Mouse (Mus musculus) forebrain, embryonic 14.5 days (tissue): Measurements from ENCODE around the gene Lmx1a. TPM values are rescaled to one million over a fixed set of nuclear protein-coding genes. Genes with fewer than 3 reads are reported as not detected.

Experiments used
- ATAC-seq: fragments of 200-750 bp; cut with Nextera tagmentation; 2 replicates; pipeline ENCODE4 v1.8.0; 2017; ENCODE audit warnings: mild to moderate bottlenecking, moderate library complexity
- DNase-seq: peaks from one replicate; pipeline ENCODE4 v3.0.0-alpha.2; 2015; ENCODE audit warnings: low spot score
- H3K27ac ChIP-seq: fragments of 300-500 bp; sonication (generic); 2 replicates; pipeline ENCODE4 v1.5.1; 2014; ENCODE audit warnings: low read depth, mild to moderate bottlenecking, control low read depth, low read length, moderate library complexity
- H3K27me3 ChIP-seq: fragments of 300-500 bp; sonication (generic); replicated peaks from 2 replicates; pipeline ENCODE4 v1.6.1; 2014; ENCODE audit warnings: low read length, control low read depth, mixed read lengths; ENCODE audit not compliant: control insufficient read depth, insufficient read depth
- H3K36me3 ChIP-seq: fragments of 300-500 bp; sonication (generic); 2 replicates; pipeline ENCODE4 v1.6.1; 2014; ENCODE audit warnings: low read length, control low read depth; ENCODE audit not compliant: control insufficient read depth, insufficient read depth
- H3K4me1 ChIP-seq: fragments of 300-500 bp; sonication (generic); 2 replicates; pipeline ENCODE4 v1.6.1; 2014; ENCODE audit warnings: antibody characterized with exemption, low read length, control low read depth; ENCODE audit not compliant: control insufficient read depth, insufficient read depth
- H3K4me2 ChIP-seq: fragments of 300-500 bp; sonication (generic); 2 replicates; pipeline ENCODE4 v1.6.1; 2014; ENCODE audit warnings: mild to moderate bottlenecking, control low read depth, low read length
- H3K4me3 ChIP-seq: fragments of 300-500 bp; sonication (generic); 2 replicates; pipeline ENCODE4 v1.5.1; 2014; ENCODE audit warnings: low read depth, low read length, control low read depth
- H3K9ac ChIP-seq: fragments of 300-500 bp; sonication (generic); 2 replicates; pipeline ENCODE4 v1.6.1; 2014; ENCODE audit warnings: mild to moderate bottlenecking, low read length, control low read depth, moderate library complexity
- H3K9me3 ChIP-seq: fragments of 300-500 bp; sonication (generic); replicated peaks from 2 replicates; pipeline ENCODE4 v1.6.1; 2016; ENCODE audit warnings: low read length, control low read depth, mixed read lengths; ENCODE audit not compliant: control insufficient read depth
- WGBS: fragments of 180-500 bp; shearing (Covaris S2); extraction: QIAGEN DNeasy Blood & Tissue Kit; methylation state at CpG from one replicate; pipeline ENCODE4 v1.1.7; 2014; 5-methylcytosine and 5-hydroxymethylcytosine counted together
- polyA plus RNA-seq: library from polyadenylated mRNA; unstranded; fragments of >200 nt; fragmentation: Nextera tagmentation; extraction: Ambion mirVana; gene quantifications from 2 replicates; pipeline ENCODE4 v1.2.1, GENCODE M21; 2014

Lmx1a gene
- polyA plus RNA-seq, 1 experiment from 2014 or later = 2.8 TPM

GRCm38 (mm10) chr1:167754636-167755522, 65.8 kb downstream of the Lmx1a start:
- H3K27ac ChIP-seq = no peak overlapping the region
- peaks cover 12% of the 10 kb centered on the region for H3K4me1 ChIP-seq
- no peaks in the 10 kb centered on the region for H3K36me3 ChIP-seq
- no peak overlapping the region for H3K9ac ChIP-seq
- DNase-seq = no peak
- H3K4me2 ChIP-seq = no peak overlapping the region
- WGBS = 18% methylated on average over 14 of the region's 14 CpGs
- ATAC-seq = no peak
- H3K27me3 ChIP-seq = no peaks in the 10 kb centered on the region
- no peaks in the 10 kb centered on the region for H3K9me3 ChIP-seq
- no peak overlapping the region for H3K4me3 ChIP-seq

- DNase-seq = no peak
- WGBS = 84% methylated on average over 8 of the region's 8 CpGs
Observed at GRCm38 (mm10) chr1:167758208-167758607, 69.2 kb downstream of the Lmx1a start.

GRCm38 (mm10) chr1:167760307-167760706, 71.3 kb downstream of the Lmx1a start:
- DNase-seq (no peak), ATAC-seq (no peak)
- Histone ChIP-seq H3K4me1 (peaks cover 17% of the 10 kb centered on the region), H3K9me3 (no peaks in the 10 kb centered on the region), H3K9ac (no peak overlapping the region), H3K36me3 (no peaks in the 10 kb centered on the region), H3K27ac (no peak overlapping the region), H3K4me3 (no peak overlapping the region), H3K27me3 (no peaks in the 10 kb centered on the region), H3K4me2 (no peak overlapping the region)
- 87% methylated on average over 10 of the region's 10 CpGs for WGBS

More at GRCm38 (mm10) chr1:167758208-167758607, 69.2 kb downstream of the Lmx1a start:
- H3K4me3 ChIP-seq = no peak overlapping the region
- H3K4me2 ChIP-seq = no peak overlapping the region
- no peaks in the 10 kb centered on the region for H3K27me3 ChIP-seq
- peaks cover 21% of the 10 kb centered on the region for H3K4me1 ChIP-seq
- no peak overlapping the region for H3K9ac ChIP-seq
- no peaks in the 10 kb centered on the region for H3K9me3 ChIP-seq
- H3K27ac ChIP-seq = no peak overlapping the region
- no peaks in the 10 kb centered on the region for H3K36me3 ChIP-seq
- no peak for ATAC-seq

- Histone ChIP-seq H3K4me2 (peak overlapping the region; percentile 20; the same call in 1 of the 2 replicates), H3K9me3 (no peaks in the 10 kb centered on the region), H3K9ac (peak overlapping the region; percentile 18; the same call in 1 of the 2 replicates), H3K27me3 (no peaks in the 10 kb centered on the region), H3K36me3 (no peaks in the 10 kb centered on the region), H3K4me3 (no peak overlapping the region), H3K4me1 (peaks cover 14% of the 10 kb centered on the region), H3K27ac (no peak overlapping the region)
- ATAC-seq (peak; percentile 69), DNase-seq (peak; percentile 73)
- WGBS = 3% methylated on average over 13 of the region's 13 CpGs
Observed at GRCm38 (mm10) chr1:167761785-167762223, 72.8 kb downstream of the Lmx1a start.

- no peak overlapping the region for H3K4me2 ChIP-seq
- H3K27me3 ChIP-seq = no peaks in the 10 kb centered on the region
- no peaks in the 10 kb centered on the region for H3K9me3 ChIP-seq
- peaks cover 7% of the 10 kb centered on the region for H3K4me1 ChIP-seq
- no peak overlapping the region for H3K9ac ChIP-seq
- no peaks in the 10 kb centered on the region for H3K36me3 ChIP-seq
- no peak overlapping the region for H3K4me3 ChIP-seq
- DNase-seq (no peak), ATAC-seq (no peak)
- no peak overlapping the region for H3K27ac ChIP-seq
- 97% methylated on average over 4 of the region's 4 CpGs for WGBS
Observed at GRCm38 (mm10) chr1:167766619-167767018, 77.6 kb downstream of the Lmx1a start.

- Histone ChIP-seq H3K4me3 (no peak overlapping the region), H3K27me3 (no peaks in the 10 kb centered on the region), H3K4me1 (no peaks in the 10 kb centered on the region), H3K27ac (no peak overlapping the region), H3K9ac (no peak overlapping the region), H3K36me3 (no peaks in the 10 kb centered on the region), H3K9me3 (no peaks in the 10 kb centered on the region), H3K4me2 (no peak overlapping the region)
- no peak for DNase-seq
- 86% methylated on average over 7 of the region's 7 CpGs for WGBS
- no peak for ATAC-seq
Observed at GRCm38 (mm10) chr1:167770457-167770856, 81.4 kb downstream of the Lmx1a start.

- H3K4me2 ChIP-seq = no peak overlapping the region
- H3K36me3 ChIP-seq = no peaks in the 10 kb centered on the region
- ATAC-seq (peak; percentile 44; the same call in 1 of the 2 replicates), DNase-seq (peak; percentile 60)
- H3K4me3 ChIP-seq = no peak overlapping the region
- H3K9ac ChIP-seq = no peak overlapping the region
- no peaks in the 10 kb centered on the region for H3K27me3 ChIP-seq
- 68% methylated on average over 4 of the region's 5 CpGs for WGBS
- no peaks in the 10 kb centered on the region for H3K4me1 ChIP-seq
- H3K27ac ChIP-seq = no peak overlapping the region
- no peaks in the 10 kb centered on the region for H3K9me3 ChIP-seq
Observed at GRCm38 (mm10) chr1:167779766-167780488, 90.9 kb downstream of the Lmx1a start.

GRCm38 (mm10) chr1:167781787-167782484, 92.9 kb downstream of the Lmx1a start:
- no peaks in the 10 kb centered on the region for H3K4me1 ChIP-seq
- WGBS = 34% methylated on average over 10 of the region's 10 CpGs
- ATAC-seq (peak; percentile 50; the same call in 1 of the 2 replicates), DNase-seq (peak; percentile 81)
- no peaks in the 10 kb centered on the region for H3K27me3 ChIP-seq
- H3K4me3 ChIP-seq = no peak overlapping the region
- no peak overlapping the region for H3K4me2 ChIP-seq
- no peak overlapping the region for H3K27ac ChIP-seq
- H3K9me3 ChIP-seq = no peaks in the 10 kb centered on the region
- no peak overlapping the region for H3K9ac ChIP-seq
- H3K36me3 ChIP-seq = no peaks in the 10 kb centered on the region
